Mouse (Mus musculus) mouse trophoblast stem cell (cell line): ENCODE results near the gene Hyal2.
"Not testable (repeated sequence)": the region's sequence is repeated elsewhere in the genome, so short reads cannot be mapped to it uniquely, and the experiment has no call there.

Source experiments
- in situ Hi-C, 2 experiments: fragments of 300-500 bp; cut with MseI, MboI; formaldehyde crosslinking; loops; 2 replicates in 1 of 2; 3 replicates in 1 of 2; pipeline ENCODE4 v1.15.1; 2025

The Hyal2 gene

DNA sequence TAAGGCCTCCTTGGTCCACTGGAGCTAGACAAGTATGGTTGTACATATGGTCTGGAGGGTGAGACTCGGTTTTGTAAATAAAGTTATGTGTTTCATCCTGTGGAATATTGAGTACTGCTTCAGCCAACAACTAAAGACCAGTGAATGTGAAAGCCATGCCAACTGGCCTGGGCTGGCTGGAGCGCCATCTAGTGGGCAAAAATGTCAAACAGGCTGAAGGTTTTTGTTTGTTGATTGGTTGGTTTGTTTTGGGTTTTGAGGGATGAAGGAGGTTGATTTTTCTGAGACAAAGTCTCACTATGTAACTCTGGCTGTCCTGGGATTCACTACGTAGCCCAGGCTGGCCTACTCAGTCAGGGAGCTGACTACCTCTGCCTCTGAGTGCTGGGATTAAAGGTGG lies 22.1 kb upstream of the Hyal2 start:
- in situ Hi-C loops, result no loop called here

DNA sequence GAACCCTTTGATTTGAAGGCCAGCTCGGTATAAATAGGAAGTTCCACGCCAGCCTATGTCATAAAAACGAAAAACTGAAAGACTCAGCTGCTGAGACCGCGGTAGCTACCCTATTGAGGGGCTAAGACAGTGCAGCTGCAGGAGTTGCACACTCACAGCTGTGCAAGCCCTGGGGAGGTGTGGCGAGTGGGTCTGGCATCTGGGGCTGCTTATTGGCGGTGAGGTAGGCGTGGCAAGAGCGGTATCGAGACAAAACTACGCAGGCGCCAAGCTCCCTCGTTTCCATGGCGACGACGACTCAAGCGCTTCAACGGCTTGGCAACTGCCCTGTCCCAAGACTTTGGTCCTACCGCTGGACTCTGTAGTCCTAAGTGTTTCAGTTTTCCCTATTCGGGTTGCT lies 20.7 kb upstream of the Hyal2 start, which contains the start of gene Zmynd10:
Gene Zmynd10 (plus strand): TSS at position 273 of the 400 bp plus-strand sequence.
- in situ Hi-C loops, result no loop called here

DNA sequence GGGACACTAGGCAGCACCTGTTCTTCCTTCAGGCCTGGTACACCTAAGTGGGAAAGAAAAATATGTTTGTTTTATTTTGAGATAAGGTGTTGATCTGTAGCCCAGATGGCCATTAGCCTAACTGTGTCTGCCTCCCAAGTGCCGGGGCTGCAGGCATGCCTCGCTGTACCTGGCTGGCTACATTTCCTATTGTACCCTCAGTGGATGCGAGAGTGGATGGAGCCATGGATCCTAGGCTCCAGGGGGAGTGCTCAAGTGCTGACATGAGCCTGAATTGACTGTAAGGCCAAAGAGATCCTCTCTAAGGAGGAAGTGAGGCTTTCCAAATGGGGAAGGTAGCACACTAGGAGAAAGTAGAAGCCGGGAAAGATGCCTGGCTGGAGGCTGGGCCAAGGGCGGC lies 19.8 kb upstream of the Hyal2 start:
- in situ Hi-C loops, result no loop called here

DNA sequence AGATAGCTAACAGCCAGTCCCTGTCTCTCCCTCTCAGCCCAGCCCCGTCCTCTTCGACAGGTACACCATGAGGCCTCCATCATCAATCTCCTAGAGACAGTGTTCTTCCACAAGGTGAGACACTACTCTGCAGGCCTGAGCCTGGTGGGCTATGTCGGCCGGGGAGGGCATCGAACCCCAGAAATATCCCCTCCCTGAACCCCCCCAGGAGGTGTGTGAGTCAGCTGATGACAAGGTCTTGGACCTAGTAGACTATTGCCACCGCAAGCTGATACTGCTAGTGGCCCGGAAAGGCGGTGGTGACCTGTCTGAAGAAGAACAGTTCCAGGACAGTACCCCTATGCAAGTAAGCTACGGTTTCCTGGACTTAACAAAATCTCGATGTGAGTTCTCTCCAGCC lies 18.9 kb upstream of the Hyal2 start:
- in situ Hi-C loops, result no loop called here

DNA sequence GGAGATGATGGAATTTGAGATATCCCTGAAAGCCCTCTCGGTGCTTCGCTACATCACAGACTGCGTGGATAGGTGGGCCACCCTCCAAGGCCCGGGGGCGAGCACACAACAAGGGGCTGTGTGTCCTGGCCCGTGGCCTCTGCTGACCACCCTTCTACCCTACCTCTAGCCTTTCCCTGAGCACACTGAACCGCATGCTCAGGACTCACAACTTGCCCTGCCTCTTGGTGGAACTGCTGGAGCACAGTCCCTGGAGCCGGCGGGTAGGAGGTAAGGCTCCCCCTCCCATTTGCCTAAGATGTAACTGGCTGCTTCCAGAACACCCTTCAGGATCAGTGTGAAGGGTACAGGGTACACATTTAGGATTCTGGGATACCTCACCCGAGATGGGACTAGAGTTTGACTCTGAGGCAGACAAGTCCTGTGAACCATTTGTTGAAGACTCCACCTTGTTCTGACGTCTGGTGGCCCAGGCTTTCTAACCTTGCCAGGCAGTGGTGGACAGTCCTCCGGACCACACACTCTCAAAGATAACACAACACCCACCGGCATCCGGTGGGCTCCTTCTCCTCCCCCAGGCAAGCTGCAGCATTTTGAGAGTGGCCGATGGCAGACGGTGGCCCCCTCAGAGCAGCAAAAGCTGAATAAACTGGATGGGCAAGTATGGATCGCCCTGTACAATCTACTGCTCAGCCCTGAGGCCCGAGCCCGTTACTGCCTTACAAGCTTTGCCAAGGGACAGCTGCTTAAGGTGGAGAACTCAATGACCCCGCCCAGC lies 18.3 kb upstream of the Hyal2 start:
- in situ Hi-C loops, result no loop called here

DNA sequence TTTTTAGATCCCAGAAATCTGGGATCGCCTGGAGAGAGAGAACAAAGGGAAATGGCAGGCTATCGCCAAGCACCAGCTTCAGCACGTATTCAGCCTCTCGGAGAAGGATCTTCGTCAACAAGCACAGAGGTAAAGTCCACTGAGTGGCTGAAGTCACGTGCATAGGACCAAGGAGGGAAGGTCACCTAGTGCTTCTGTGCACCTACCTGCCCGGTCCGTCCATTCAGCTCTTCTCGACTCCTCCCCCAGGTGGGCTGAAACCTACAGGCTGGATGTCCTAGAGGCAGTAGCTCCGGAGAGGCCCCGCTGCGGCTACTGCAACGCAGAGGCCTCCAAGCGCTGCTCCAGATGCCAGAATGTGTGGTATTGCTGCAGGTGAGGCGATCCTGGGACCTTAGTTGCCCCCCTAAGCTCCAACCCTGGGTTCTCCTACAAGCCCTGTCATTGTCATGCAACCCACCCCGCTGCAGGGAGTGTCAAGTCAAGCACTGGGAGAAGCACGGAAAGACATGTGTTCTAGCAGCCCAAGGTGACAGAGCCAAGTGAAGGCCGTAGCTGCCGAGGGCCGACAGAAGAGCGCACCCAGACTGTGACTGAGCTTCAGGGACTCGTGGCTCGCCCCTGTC lies 17.1 kb upstream of the Hyal2 start:
- in situ Hi-C loops, result no loop called here

DNA sequence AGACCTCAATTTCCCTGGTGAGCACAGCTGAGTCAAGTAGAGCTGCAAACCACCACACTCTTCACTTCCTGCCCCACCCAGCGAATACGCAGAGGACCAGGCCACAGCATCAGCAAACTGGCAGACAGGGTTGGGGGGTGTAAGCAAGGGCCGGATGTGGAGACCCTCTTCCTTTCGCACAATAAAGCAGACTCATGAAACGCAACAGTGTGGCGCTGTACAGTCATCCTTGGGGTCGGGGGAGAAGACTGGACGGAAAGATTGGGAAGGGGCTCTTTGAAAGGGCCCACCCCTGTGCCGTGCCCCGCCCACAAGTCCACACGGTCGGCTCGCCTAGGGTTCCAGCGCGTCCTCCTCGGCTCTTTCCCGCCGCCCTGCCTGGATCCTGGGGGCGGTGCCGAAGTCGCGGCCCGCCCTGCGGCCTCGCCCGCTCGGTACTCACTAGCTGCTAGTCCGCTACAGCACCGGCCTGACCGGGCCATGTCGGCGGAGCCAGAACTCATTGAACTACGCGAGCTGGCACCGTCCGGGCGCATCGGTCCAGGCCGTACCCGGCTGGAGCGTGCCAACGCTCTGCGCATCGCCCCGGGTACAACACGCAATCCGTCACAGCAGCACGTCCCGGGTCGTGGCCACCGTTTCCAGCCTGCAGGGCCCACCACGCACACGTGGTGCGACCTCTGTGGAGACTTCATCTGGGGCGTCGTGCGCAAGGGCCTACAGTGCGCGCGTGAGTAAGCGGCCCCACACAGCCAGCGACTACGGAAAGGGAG lies 16.4 kb upstream of the Hyal2 start, which contains the start of gene Rassf1:
Gene Rassf1 (plus strand): TSS at position 439 of the 773 bp plus-strand sequence.
- in situ Hi-C loops, result no loop called here

DNA sequence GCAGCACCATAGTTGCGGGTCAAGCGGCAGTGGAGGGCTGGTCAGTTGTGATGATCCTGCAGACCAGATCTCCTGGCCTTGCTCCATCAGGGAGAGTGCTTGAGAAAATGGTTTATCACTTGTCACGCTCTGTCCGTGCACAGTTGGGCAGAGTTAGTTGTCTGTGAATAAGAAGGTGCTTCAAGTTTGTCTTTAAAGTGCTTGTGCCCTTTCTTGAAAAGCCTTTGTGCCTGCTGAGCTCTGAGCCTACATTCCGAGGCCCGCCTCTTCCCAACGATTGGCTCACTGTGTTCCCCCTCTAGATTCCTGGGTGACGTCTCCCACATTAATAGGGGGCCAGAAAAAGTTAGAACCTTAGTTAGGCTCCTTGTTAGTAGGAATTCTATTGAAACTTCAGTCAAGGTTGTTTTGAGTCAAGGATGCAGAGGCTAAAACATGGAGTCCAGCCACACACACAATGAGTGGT lies 15.8 kb upstream of the Hyal2 start:
- in situ Hi-C loops, result no loop called here

DNA sequence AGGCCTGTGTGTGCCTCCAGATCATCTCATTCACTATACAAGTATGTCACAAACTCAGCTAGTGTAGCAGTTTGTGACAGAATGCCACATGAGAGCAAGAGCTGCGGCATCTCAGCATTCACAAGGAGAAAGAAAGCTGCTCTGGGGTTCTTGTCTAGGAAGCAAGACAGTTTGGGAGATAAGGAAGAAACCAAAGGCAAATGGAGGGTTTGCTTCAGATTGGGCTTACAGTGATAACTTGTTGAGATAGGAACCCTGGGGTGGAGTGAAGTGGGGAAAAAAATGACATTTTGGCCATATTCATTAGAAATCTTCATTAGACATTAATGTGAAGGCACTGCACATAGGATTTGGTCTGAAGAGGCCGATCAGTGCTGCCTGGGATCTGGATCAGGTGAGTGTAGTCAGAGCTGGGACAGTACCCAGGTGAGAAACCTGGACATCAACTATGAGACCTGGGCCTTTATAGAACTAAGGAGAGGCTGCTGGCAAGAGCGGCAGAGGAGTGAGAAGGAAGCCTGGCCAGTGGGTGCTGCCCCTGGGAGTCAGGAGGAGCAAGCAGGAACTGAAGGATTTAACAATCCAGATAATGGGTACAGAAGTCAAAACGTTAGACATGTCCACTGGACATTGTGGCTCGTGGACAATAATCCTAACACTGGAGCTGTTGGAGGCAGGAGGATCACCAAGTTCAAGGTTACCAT lies 14.9 kb upstream of the Hyal2 start:
- in situ Hi-C loops, result no loop called here

DNA sequence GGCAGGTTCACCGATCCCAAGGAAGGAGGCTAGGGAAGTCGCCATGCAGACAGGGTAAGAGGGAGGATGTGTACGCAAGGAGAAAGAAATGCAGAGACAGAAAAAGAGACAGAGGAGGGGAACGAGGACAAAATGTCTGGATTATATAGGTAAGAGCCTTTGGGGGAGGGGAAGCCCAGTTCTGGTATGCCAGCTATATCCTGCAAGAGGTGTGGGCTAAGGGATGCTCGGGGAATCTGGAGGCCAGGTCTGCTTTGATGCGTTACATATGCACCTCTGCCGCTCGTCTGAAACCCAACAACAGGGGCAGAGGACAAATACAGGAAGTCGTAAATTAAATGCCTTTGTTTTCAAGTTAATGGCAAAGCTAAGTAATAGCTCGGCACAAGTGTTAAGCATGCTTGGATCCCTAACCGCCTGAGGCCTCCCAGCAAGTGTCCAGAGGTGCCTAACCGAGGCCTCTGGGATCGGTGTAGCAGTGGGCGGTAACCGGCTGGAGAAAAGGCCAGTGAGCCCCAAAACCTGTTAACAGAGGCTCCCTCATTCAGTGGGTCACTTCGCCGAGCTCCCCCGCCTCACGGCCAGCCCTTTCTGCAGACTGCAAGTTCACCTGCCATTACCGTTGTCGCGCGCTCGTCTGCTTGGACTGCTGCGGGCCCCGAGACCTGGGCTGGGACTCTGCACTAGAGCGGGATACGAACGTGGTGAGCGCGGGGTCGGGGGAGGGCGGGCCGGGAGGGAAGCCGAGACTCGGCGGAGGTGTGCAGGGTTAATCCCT lies 14.0 kb upstream of the Hyal2 start:
- in situ Hi-C loops, result no loop called here

DNA sequence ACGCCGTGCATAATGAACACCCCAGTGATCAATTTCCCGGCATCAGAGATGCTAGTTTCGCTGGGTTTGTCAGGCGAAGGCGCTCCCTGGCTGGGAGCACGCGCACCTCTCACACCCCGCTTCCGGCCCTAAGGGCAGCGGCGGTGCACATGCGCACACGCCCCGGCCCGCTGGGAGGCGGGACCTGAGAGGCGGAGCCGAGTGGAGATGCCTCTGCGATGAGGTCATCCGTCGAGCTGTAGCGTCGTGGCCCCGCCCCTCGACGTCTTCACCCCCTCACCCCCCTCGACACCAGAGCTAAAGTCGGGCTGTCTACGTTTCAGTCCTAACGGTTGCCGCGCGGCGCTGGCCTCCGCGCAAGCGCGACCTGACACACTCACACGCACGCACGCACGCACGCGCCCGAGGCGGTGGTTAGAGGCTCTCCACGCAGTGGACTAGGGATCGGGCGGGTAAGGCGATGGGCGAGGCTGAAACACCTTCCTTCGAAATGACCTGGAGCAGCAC lies 13.4 kb upstream of the Hyal2 start:
- in situ Hi-C loops, result no loop called here

DNA sequence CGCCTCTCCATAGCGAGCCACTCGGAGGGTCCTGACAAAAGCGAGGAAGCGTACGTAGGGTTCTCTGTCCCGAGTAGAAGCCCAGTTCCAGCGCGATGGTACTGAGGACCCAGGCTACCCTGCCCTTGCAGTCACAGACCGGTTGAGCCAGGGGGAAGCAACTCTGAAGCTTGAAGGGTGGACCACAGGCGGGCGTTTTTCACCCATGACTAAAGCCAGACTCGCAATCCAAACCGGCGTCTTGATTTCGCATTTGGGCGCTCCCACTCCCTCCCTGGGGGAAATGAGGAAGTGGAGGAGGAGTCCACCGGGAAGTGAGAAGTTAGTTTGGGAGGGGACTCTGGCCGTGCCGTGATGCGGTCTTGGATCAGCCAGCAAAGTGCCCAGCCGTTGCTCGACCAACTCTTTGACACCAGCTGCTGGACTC lies 12.7 kb upstream of the Hyal2 start:
- in situ Hi-C loops, result no loop called here

DNA sequence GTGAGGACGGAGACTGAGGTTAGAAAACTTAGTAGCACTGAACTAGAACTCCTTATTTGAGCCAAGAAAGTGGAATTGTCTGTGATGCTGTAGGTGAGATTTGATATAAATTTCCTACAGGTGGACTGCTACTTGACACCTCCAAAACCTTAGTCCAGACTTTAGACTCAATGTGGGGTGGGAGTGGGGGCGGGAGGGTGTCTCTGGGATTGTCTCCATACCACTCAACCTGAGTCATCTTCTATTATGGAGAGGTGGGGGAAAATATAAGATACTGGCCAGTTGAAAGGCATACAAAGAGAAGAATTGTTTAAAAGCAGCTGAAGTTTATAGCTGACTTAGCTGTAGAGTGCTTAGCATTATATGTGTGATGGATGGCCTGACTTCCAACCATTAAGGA lies 12.0 kb upstream of the Hyal2 start:
- in situ Hi-C loops, result no loop called here

DNA sequence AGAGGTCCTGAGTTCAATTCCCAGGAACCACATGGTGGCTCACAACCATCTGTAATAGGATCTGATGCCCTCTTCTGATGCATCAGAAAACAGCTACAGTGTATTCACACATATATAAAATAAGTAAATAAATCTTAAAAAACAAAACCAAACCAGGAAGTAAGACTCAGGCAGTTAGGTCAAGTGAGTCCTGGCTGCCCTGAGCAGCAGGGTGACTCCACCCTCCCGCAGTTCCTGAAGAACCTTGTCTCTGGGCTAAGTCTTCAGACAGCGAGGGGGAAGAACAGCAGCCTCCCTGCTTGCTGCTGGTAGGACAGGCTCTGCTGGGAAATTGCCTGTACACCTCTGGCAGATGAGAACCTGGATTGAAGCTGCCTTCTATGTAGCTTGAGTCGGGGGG lies 11.4 kb upstream of the Hyal2 start:
- in situ Hi-C loops, result no loop called here

DNA sequence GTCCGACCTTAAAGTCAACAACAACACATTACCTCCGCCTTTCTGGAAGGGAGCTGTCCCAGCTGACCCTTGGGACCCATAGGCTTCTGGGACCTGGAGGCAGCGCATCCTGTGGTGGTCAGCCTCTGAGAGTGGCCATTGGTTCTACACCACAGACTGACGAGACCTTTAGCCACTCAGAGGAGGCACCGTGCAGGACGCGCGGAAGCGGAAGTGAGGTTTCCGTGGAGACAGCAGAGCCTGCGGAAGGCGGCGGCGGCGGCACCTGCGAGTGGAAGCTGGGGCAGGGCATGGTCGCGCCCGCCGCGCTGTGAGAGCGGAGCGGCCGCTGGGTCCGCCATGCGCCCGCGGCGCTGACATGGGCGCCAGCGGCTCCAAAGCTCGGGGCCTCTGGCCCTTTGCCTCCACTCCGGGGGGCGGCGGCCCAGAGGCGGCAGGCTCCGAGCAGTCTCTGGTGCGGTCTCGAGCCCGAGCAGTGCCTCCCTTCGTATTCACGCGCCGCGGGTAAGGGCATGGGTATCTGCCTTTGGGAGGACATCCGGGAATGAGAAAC lies 4.6 kb upstream of the Hyal2 start, which contains the start of gene Tusc2:
Gene Tusc2 (plus strand): TSS at position 227 of the 553 bp plus-strand sequence.
- in situ Hi-C loops, result no loop called here

DNA sequence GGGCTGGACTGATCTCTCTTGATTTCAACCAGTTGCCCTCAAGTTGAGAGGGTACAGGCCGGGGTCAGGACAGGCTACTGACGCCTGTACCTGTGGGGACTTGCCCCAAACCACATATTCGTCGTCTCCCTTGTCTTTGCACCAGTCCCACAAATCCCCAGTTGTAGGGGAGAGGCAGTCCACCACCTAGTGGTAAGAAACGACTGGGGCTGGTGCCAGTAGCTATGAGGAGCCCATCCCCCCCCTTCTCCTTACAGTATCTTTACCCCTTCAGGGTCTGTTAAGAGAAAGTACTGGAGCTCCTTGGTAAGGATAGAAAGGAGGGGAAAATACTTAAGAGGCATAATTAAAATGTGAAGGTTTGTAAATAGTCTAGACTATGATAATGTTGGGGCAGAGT lies 2.2 kb upstream of the Hyal2 start:
- in situ Hi-C loops, result not testable (repeated sequence)

DNA sequence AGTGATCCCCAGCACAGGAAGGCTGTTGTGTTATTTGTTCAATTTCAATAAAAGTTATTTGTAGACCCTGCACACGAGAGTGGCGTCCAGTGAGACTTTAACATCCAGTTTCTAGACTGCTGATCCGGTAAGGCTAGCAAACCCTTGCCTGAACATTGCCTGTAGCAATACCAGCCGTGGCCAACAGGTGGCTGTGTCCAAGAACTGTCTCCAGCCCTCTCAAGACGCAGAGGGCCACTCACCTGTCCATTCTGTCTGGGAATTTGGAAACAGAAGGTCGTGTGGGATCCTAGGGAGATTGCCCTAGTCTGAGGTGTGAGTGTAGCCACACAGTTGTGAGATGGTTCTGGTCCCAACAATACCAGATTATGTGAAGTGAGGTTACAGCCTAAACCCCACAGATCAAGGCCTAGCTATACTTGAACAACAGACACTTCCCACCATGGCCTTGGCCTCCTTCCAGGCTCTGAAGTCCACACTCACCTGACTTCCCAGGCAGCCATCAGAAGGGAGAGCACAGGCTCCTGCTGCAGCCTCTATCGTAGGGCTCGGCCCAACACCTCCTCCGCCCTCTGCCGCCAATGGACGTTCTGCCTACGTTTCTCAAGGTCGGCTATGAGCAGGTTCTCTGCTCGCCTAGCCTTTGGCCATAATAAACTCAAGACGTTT lies 1.6 kb upstream of the Hyal2 start:
- in situ Hi-C loops, result no loop called here

DNA sequence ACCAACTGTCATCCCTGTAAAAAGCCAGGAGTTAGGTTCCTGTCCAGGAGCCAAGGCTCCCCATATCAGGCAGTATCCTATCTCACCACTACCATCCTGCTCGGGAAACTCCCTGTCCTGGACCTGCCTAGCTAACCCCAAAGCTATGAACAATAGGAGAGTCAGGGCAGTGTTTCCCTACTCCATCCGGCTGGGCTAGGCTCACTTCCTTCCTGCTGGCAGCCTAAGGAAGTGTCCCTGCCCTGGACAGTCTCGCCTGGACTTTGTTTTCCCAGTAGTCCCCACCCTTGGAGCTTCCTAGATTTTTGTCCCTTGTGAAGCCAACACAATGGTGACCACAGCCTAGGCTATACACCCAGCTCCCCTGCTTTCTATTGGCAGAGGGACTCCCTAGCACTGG lies 890 bp upstream of the Hyal2 start:
- in situ Hi-C loops, result no loop called here

DNA sequence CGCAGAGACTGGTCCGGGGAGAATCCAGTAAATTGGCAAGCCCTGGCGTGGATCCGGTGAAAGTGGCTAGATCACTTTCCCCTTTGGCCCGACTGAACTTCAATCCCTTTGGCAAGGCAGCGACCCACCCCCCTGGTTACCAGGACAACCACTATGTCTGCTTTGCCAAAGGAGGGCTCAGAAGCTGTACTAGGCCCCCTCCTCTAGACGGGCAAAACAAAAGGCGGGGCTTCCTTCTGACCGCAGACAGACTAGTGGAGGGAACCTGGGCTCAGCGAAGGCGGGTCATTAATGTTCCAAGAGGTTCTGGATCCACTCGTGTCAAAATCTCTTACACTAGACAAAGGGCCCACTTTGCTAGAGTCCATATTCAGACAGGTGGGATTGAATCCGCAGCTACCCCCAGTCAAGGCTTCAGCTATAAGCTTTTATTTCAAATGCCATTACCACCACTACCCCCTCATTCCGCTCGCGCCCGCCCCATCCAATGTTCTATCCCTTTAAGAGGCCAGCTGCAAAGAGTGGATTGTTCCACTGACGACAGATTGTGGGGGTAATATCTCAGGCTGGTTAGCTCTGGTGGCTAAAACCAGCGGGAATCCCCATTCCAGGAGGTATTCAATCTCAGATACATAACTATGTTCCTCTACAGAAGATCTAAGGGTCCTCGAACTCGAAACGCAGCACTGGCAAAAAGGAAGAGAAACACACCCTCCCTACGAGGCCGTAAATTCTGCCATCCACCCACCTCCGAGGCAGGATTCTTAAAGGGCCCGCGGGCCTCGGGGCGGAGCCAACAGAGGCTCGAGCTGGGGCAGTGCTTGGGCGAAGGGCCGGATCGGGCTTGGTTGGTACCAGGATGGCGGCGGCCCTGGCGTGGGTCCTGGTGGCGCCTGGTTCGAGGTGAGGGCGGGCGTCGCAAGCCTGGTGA lies 851 bp downstream of the Hyal2 start:
- in situ Hi-C loops, result no loop called here
